Mouse (Mus musculus) v-Abl transformed pro-B cells (cell line): ENCODE measurements around the gene Fer.
"Not testable (repeated sequence)": the region's sequence is repeated elsewhere in the genome, so short reads cannot be mapped to it uniquely, and the experiment has no call there.

Source experiments
- in situ Hi-C, 2 experiments: fragments of 400-800 bp; cut with MboI; formaldehyde crosslinking; loops; one replicate each; pipeline ENCODE4 v1.15.1; 2025; ENCODE audit not compliant: unreplicated experiment in 2 of 2

Gene Fer

DNA sequence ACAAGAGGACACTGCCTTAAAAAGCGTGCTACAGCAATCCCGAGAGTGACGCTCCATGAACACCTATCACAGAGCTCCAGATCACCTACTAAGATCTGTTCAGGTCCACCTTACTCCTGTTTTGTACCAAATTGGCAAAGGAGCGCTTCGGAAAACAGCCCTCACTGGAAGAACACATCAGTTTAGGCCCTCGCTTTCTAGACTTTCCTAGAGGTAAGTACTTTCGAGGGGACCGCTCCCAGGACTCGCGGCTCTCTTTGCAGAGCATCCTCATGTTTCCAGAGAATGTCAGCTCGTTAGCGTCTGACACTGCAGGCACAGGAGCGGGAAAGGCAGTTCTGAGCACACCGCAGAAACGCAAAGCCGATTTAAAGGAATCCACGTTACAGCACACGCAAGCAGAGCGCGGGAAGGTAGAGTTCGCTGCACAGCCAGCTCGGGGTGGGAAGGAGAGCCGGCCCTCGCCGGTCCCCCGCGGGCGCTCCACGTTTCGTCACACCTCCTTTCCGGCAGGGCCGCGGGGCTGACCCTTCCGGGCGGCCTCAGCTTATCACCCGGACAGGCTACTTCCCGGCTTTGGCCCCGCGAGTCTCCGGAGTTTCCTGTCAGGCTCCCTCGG, at the start of gene Fer:
Fer (plus strand) TSS at position 51 of the 619 bp plus-strand sequence.
- in situ Hi-C loops, result no loop called here

DNA sequence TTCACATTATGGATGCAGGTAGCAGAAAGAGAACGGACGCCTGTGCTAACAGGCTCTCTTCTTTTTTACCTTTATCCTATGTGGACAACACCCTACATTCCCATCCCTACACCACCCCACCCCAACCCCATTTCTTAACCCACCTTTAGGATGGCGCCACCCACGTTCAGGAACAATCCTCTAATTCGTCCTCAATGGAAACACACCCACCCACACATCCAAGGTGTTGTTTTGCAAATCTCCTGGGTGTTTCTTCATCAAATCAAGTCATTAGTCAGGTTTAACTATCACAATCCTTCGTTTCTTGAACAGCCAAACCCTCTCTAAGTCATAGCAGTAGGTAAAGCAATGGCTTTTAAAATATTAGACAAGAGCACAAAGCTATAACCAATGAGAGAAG, 49.3 kb upstream of the Fer start:
- in situ Hi-C loops, result no loop called here

DNA sequence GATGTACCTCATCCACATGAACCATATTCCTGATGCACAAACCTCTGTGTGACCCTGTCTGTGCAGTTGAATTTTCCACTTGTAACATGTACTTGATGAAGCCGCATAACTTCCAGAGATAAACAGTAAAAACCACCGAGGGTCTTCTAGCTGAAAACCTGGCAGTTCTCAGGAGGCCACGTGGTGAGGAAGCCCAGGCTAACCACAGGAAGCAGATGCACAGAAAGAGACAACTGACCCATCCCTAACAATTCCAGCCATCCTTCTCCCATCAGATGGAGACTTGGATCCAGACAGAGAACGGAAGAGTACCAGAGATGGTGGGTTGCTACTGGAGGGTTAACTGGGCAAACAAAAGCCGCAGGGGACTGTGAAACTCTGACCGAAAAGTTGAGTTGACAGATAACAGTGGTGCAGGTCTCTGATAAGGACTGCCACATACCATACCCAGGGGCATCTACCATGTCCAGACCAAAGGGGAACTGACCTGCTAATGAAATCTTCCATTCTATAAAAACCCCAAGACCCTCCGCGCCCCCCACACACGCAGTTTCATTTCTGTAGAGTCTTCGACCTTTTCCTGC, 44.3 kb upstream of the Fer start:
- in situ Hi-C loops, result no loop called here

DNA sequence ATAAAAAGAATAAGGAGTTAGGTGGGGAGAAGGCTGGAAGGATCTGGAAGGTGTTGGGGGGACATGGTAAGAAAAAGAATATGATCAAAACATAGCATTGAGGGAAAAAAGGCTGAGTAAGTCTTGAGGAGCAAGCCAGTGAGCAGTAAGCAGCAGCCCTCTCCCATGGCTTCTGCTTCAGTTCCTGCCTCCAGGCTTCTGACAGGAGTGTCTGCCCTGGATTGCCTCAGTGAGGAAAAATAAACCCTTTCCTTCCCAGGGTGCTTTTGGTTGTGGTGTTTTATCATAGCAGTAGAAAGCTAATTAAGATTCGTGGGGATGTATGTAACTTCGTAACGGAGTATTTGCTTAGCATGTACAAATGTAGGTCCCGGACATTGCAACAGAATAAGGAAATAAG, 38.7 kb upstream of the Fer start:
- in situ Hi-C loops, result no loop called here

DNA sequence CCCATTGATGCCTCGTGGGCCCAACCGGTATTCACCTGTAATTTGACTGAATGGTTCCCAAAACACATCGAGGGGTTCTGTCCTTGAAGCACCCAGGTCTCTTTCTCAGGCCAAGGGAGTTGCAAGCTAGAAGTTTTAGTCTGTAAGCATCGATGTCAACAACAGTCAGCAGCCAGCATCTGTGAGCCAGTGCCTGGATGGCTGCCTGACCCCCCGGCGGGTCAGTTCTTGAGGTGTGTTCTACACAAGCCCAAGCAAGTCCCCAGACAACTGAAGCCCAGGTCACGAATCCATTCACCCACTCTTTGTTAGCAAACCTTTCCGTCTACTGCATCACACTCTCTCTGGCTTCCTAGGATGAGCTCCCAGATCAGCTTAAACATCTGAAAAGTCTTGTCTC, 36.7 kb upstream of the Fer start:
- in situ Hi-C loops, result no loop called here

DNA sequence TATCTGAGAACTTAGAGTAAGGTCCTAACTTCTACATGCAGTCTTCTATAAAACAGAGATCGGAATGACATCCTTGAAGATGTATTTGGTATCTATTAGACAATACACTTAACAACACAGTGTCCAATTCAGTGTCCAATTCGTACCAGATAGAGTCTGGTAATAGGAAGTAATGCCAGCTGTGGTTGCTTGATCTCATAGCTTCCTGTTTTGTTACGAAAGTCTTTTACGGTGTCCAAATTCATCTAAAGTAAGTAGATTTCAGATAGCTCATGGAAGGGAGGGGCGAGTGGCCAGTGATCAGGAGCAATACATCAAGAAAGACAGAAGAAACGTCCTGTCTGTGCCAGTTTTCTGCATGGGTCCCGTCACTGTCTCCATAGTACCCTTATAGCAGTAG, 36.1 kb upstream of the Fer start:
- in situ Hi-C loops, result no loop called here

DNA sequence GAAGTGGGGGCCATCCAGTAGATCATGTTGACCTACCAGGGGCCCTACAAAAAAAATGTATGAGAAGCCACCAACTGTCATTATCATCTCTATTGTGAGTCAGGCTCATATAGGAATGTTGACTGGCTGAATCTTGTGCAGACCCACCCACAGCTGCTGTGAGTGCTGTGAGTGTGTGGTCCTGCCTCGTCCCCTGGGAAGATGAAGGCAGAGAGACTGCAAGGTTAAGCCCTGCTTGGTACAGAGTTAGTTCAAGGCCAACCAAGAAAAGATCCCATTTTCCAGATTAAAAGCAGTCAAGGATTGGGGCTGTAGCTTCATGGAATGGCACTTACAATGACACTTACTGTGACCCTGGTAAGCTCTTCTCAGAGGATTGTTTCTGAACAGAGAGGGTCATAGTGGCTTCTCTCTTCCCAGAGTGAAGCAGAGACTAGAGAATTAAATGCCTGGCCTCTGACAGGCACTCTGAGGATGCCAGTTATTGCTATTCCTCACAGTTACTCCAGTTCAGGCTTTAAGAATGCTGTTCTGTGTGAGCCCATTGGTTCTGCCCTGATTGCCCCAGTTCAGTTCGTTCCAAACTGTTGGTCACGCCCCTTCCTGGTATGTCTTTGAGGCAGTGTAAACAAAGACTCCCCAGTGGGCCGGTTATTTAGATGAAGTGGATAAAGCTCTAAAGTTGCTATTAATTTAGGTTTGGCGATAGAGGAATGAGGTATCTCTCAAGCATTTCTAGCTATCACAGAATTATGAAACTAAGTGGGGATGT, 34.1 kb upstream of the Fer start:
- in situ Hi-C loops, result no loop called here

DNA sequence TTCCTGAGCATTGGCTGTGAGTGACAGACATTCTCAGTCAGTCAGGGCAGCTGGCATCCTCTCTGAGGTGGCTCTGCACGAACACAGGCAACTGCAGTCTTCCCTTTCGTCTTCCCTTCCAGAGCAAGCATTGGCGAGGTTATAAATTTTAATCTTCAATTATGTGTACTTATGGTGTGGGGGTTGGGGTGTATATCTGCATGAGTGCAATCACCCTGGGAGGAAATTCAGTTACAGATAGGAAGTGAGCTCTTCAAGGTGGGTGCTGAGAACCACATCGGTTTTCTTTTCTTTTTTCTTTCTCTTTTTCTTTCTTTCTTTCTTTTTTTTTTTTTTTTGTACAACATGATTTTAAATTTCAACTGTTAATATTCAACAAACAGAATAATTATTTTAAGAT, 31.3 kb upstream of the Fer start:
- in situ Hi-C loops, result no loop called here

DNA sequence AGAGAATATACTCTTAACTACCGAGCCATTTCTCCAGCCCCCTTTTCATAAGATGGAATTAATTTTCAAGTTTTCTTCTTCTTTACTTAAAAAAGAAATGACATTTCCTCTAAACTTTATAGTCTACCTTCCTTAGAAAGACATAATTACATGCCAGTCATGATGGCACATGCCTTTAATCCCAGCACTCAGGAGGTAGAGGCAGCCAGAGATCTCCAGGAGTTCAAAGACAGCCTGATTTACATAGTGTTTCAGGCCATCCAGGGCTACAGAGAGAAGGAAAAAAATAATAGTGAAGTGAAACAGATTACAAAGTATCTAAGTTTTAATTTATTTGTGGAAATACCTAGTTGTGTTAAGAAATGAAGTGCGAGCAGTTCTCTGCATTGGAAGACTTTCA, 26.6 kb upstream of the Fer start:
- in situ Hi-C loops, result no loop called here

DNA sequence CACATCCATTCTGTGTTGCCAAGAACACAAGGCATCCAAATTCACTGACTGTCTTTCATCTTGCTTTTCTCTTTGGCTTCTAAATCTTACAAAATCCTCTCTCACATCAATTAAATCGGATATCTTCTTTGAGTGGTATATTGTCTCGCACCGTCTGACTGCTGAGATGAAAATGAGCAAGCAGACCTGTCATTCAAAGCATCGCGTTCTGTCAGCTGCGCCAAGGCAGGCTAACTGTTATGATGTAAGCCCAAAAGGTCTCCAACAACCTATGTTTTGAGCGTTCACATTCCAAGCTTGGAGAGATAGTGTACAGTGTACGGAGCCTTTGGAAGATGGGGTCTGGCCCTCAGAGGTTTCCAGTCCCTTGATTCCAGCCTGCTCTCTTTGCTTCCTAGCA, 26.2 kb upstream of the Fer start:
- in situ Hi-C loops, result no loop called here

DNA sequence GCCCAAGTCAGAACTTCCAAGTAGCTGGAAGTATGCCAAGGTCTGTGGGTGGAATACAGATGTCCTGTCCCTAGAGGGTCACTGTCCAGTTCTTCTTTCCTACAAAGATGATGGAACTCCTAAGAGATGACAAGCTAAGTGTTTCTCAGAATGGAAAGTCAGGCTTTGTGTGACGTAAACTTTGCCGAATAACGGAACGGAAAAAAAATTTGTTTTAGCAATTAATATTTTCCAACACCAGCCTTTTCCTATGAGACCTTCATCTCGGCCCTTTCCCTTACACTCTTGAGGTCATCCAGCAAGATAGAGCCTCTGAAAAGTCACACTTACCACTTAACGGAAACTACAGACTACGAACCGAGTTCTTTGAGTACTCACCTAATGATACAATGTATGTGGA, 24.7 kb upstream of the Fer start:
- in situ Hi-C loops, result no loop called here

DNA sequence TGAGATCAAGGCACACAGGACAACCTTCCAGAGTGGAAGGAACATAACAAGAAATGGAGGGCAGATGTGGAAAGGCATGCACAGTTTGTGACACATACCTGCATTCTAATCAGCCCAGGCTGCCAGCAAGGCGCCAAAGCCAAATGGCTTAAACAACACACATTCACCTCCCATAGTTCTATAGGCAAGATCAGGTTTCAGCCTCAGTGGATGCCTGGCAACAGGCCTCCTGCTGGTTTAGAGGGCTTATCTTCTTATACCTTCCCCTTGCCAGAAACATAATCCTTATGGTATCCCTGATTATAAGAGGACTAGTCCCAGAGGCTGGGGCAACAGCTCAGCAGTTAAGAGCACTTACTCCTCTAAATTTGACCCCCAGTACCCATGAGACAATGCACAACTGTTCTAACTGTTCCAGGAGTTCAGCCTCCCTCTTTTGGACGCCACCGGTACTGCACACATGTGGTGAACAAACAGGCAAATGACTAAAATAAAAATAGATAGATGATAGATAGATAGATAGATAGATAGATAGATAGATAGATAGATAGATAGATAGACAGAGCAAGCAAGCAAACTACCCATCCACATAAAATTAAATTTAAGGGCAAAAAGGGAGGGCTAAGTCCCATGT, 23.1 kb upstream of the Fer start:
- in situ Hi-C loops, result no loop called here

DNA sequence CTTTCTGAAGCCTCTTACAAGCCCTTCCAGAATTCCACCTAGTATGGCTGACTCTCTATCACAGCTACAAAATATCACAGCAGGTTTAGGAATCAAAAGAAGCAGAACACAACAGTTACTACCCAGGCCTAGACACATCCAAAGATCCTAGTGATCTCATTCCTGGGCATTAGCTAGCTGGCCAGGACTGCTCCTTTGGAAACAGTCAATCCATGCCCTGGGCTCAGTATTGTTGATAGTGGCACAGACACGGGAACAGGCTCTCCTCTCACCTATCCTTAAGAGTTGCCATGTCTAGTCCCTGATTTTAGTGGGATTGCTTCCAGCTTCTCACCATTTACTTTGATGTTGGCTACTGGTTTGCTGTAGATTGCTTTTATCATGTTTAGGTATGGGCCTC, 20.6 kb upstream of the Fer start:
- in situ Hi-C loops, result no loop called here

DNA sequence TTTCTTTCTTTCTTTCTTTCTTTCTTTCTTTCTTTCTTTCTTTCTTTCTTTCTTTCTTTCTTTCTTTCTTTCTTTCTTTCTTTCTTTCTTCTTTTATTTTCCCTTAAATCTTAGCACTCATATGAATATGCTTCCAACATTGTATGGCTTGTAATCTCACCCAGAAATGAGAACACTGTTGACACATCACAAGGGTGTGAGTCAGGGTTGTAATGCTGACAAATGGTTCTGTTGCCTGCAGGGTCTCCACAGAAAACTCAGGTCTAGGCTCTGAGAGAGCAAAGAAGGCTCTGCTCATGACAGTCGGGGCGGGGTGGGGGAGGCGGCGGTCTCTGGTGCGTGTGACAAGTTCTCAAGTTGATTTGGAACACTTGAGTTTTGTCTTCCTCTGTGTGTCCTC, 17.9 kb upstream of the Fer start:
- in situ Hi-C loops, result no loop called here

DNA sequence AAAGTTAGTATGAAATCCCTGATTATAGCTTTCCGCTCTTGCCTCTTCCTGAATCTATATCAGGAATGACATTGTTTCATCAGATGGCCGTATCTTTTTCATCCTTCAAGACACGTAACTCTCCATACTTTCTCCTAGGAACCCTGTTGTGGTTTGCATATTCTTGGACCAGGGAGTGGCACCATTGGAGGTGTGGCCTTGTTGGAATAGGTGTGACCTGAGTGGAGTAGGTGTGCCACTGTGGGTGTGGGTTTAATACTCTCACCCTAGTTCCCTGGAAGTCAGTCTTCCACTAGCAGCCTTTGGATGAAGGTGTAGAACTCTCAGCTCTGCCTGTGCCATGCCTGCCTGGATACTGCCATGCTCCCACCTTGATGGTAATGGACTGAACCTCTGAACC, 17.1 kb upstream of the Fer start:
- in situ Hi-C loops, result not testable (repeated sequence)

DNA sequence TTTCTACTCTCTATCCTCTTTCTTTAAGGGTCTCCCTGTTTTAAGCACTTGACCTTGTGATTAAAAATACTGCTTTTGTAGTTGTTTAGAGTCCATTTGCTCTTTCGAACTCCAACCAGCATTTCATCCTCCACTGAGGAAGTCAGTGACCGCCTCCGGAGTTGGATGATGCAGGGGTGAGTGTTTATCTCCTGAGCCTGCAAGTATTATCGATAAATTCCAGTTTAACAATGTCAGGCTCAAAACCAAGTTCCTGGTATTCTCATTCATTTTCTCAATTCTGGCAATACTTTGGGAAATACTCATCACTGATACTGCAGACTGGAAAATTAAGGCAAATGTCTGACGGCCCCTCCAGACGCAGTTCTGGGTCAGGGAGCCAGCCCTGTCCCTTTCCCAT, 13.7 kb upstream of the Fer start:
- in situ Hi-C loops, result no loop called here

DNA sequence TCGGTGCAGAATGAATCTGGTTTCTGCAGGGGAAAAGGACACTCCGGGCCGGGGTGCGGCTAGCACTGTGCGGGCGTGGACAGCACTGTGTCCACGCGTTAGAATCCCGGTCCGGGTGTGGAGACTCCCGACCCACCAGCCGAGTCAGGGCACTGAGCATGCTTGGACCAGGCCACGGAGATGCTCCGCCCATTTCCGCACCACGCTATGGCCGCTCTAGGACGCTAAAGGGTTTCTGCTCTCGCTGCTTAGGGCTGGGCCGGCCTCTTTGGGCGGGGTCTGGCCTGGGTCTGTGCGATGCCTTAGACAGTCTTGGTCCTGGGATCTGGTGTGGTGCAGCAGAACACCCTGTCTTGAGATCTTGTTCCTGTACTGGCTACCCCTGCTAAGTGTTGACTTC, 13.3 kb upstream of the Fer start:
- in situ Hi-C loops, result no loop called here

DNA sequence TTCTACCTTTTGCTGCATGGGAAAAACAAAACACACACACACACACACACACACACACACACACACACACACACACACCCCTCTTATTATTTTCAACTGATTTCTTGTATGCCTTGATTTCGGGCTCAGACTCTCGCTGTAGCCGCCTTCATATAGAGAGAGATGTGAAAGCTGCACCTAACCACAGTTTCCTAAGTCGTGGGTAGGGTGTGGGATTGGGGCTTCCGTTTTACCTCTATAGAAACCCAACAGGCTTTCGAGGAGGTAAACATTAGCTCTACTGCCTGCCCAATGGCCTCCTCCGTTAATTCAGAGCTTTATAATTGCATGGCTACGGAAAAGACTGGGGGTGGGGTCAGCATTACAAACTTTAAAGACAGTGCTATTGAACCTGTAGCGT, 12.8 kb upstream of the Fer start:
- in situ Hi-C loops, result no loop called here

DNA sequence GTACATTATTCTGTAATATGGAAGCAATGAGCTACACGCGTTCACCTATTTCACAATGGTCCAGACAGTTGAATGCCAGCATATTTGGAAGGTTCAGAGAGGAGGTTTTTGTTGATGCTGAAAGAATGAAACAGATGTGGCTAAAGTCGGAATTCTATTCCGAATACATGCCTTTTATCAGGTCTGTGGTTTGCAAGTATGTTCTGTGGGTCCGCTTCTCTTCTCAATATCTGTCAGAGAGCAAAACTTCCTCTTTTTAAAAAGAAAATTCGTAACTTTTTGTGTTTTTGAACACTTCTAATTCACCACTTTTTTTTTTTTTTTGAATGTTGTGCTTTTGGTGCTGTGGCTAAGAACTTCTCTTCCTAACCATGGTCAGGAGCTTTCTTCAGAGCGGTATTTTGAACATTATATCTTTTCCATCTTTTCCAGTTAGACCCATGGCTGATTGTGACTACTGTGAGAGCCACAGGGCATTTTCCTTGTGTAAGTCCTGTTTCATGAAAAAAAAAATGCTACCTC, 5.8 kb upstream of the Fer start:
- in situ Hi-C loops, result no loop called here

DNA sequence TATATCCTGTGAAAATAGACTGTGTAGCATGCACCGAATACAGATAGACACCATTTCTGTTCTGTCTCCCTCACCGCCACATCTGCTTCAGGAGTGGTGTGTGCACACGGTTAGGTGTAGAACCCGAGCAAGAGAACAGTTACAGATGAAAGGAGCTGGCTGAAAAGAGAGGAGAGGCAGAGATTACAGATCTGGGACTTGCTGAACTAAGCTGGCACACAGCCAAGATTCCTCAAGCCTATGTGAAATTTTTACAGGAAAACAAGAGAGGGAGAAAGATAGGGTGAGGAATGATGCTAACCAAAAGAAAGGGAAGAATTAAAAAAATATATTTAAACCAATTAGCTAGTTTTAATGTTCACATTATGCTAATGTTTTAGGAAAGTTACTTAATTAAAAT, 1.9 kb upstream of the Fer start:
- in situ Hi-C loops, result no loop called here

DNA sequence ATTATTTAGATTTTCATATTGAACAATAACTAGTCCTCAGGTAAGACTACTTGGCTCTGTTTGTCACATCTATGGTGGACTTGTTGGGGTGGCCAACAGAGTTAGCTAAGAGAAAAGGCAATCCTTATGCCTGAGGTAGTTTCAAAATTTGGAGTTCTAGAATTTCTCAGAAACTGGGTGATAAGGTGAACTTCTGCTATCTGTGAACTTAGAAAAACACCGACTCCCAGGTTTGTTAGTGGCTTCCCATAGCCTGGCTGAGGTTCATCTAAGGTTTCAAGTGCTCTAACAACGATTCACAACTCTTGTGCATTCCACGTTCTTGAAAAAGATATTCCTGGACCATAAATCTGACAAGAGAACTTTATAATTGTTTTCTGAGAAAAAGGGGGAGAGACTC, 463 bp upstream of the Fer start:
- in situ Hi-C loops, result no loop called here
